Mouse (Mus musculus) heart, adult 2 months (tissue): ENCODE measurements around the gene Klhdc4. TPM values are rescaled to one million over a fixed set of nuclear protein-coding genes. Genes with fewer than 3 reads are reported as not detected.

Experiments used
- DNase-seq, 2 experiments: peaks; one replicate each; pipeline ENCODE4 v3.0.0; 2021
- H3K27ac ChIP-seq: fragments of 200-600 bp; 2 replicates; pipeline ENCODE4 v1.8.1; 2022
- H3K27me3 ChIP-seq: fragments of 200-500 bp; 2 replicates; pipeline ENCODE4 v1.6.1; 2012; ENCODE audit warnings: mild to moderate bottlenecking, low read length, inconsistent platforms, mixed read lengths; ENCODE audit not compliant: control insufficient read depth, insufficient read depth
- H3K36me3 ChIP-seq: fragments of 200-500 bp; 2 replicates; pipeline ENCODE4 v1.6.1; 2012; ENCODE audit warnings: low read length, inconsistent platforms; ENCODE audit not compliant: control insufficient read depth, insufficient read depth
- H3K4me1 ChIP-seq: fragments of 200-500 bp; 2 replicates; pipeline ENCODE4 v1.6.1; 2011; ENCODE audit warnings: low read length; ENCODE audit not compliant: control insufficient read depth, insufficient read depth
- H3K4me3 ChIP-seq: fragments of 200-600 bp; 2 replicates; pipeline ENCODE4 v1.8.1; 2022
- H3K79me2 ChIP-seq: fragments of 200-500 bp; replicated peaks from 2 replicates; pipeline ENCODE4 v1.6.1; 2012; ENCODE audit warnings: mild to moderate bottlenecking, inconsistent platforms, low read length, moderate library complexity, mixed read lengths; ENCODE audit not compliant: control insufficient read depth, insufficient read depth
- H3K9ac ChIP-seq: fragments of 200-500 bp; 2 replicates; pipeline ENCODE4 v1.6.1; 2012; ENCODE audit warnings: low read depth, mild to moderate bottlenecking, control low read depth, inconsistent platforms, low read length, mixed read lengths
- CTCF ChIP-seq: fragments of 200-600 bp; IDR thresholded peaks from 2 replicates; pipeline ENCODE4 v1.8.1; 2022; ENCODE audit warnings: antibody characterized with exemption, mild to moderate bottlenecking, moderate library complexity
- EP300 ChIP-seq: fragments of 200-500 bp; IDR thresholded peaks from 2 replicates; pipeline ENCODE4 v1.6.1; 2011; ENCODE audit warnings: low read depth, low read length, control low read depth; ENCODE audit not compliant: insufficient read depth
- POLR2A ChIP-seq: fragments of 200-500 bp; IDR thresholded peaks from 2 replicates; pipeline ENCODE4 v1.6.1; 2011; ENCODE audit warnings: mild to moderate bottlenecking, low read depth, low read length, control low read depth; ENCODE audit not compliant: insufficient read depth
- WGBS: fragments of 180-500 bp; shearing (Covaris S2); methylation state at CpG from one replicate; pipeline ENCODE4 v1.1.7; 2018; 5-methylcytosine and 5-hydroxymethylcytosine counted together
- intact Hi-C: fragments of 180-260 bp; cut with DNase I; formaldehyde crosslinking; loops from one replicate; pipeline ENCODE4 v1.15.1; 2025
- polyA plus RNA-seq: library from polyadenylated mRNA; depleted of rRNA; stranded (reverse); fragments of >200 nt; gene quantifications from 2 replicates; pipeline ENCODE4 v1.2.3, GENCODE M21; 2012
- total RNA-seq, 2 experiments: library from RNA; stranded (reverse); gene quantifications; 2 replicates each; pipeline ENCODE4 v1.2.3; 2021

The Klhdc4 gene
- total and polyA plus RNA-seq, 3 experiments, result 9.6 to 12.6 (median 11.2) TPM

- Histone ChIP-seq H3K9ac (no peak overlapping the region), H3K27ac (no peak overlapping the region), H3K79me2 (no peaks in the 10 kb centered on the region), H3K4me1 (no peaks in the 10 kb centered on the region), H3K27me3 (no peaks in the 10 kb centered on the region), H3K4me3 (no peak overlapping the region), H3K36me3 (no peaks in the 10 kb centered on the region)
- TF ChIP-seq CTCF, result peak; percentile 67
- TF ChIP-seq POLR2A, result no peak
- no peak for DNase-seq
- intact Hi-C loops, result no loop called here
- 49% methylated on average over 8 of the region's 8 CpGs for WGBS
These were observed 11.9 kb upstream of the Klhdc4 start for GRCm38 (mm10) chr8:121841242-121841641.

- Histone ChIP-seq H3K4me1 (peaks cover 2% of the 10 kb centered on the region), H3K79me2 (no peaks in the 10 kb centered on the region), H3K27ac (no peak overlapping the region), H3K36me3 (no peaks in the 10 kb centered on the region), H3K9ac (no peak overlapping the region), H3K27me3 (no peaks in the 10 kb centered on the region), H3K4me3 (no peak overlapping the region)
- intact Hi-C loops, result loop anchor here (5.0 kb wide), 2 partner anchors 115 to 285 kb away; no protein-coding TSS in a partner anchor
- peak; percentile 44 to 66 for DNase-seq
- TF ChIP-seq EP300 (no peak), POLR2A (no peak), CTCF (peak; percentile 83)
- WGBS, result 4% methylated on average over 6 of the region's 6 CpGs
These were observed 3.1 kb upstream of the Klhdc4 start for GRCm38 (mm10) chr8:121832503-121832902.

- intact Hi-C loops, result loop anchor here (5.0 kb wide), 2 partner anchors 115 to 285 kb away; no protein-coding TSS in a partner anchor
- Histone ChIP-seq H3K27ac (no peak overlapping the region), H3K79me2 (no peaks in the 10 kb centered on the region), H3K9ac (no peak overlapping the region), H3K4me3 (no peak overlapping the region), H3K36me3 (no peaks in the 10 kb centered on the region), H3K27me3 (no peaks in the 10 kb centered on the region), H3K4me1 (peaks cover 2% of the 10 kb centered on the region)
- TF ChIP-seq CTCF (no peak), EP300 (no peak), POLR2A (no peak)
- no peak for DNase-seq
- WGBS, result 79% methylated on average over 2 of the region's 2 CpGs
These were observed 2.7 kb upstream of the Klhdc4 start for GRCm38 (mm10) chr8:121832061-121832460.

- 12% methylated on average over 18 of the region's 18 CpGs for WGBS
- H3K27ac ChIP-seq, result peak overlapping the region; percentile 70
- H3K27me3 ChIP-seq, result no peaks in the 10 kb centered on the region
- H3K4me1 ChIP-seq, result peaks cover 2% of the 10 kb centered on the region
- H3K9ac ChIP-seq, result peak overlapping the region; percentile 76
- intact Hi-C loops, result loop anchor here (5.0 kb wide), 2 partner anchors 113 to 283 kb away; no protein-coding TSS in a partner anchor
- H3K4me3 ChIP-seq, result peak overlapping the region; percentile 89
- H3K79me2 ChIP-seq, result no peaks in the 10 kb centered on the region
- no peak for DNase-seq
- H3K36me3 ChIP-seq, result no peaks in the 10 kb centered on the region
- TF ChIP-seq POLR2A (no peak), EP300 (no peak), CTCF (no peak)
These were observed 501 bp upstream of the Klhdc4 start for GRCm38 (mm10) chr8:121829777-121830362.

- Histone ChIP-seq H3K9ac (no peak overlapping the region; the same call in 1 of the 2 replicates), H3K4me1 (peaks cover 2% of the 10 kb centered on the region), H3K4me3 (peak overlapping the region; percentile 89), H3K79me2 (no peaks in the 10 kb centered on the region), H3K36me3 (no peaks in the 10 kb centered on the region), H3K27ac (no peak overlapping the region), H3K27me3 (no peaks in the 10 kb centered on the region)
- 25% methylated on average over 10 of the region's 10 CpGs for WGBS
- DNase-seq, result no peak
- intact Hi-C loops, result no loop called here
- TF ChIP-seq POLR2A, result no peak
These were observed 869 bp downstream of the Klhdc4 start for GRCm38 (mm10) chr8:121828376-121829023.

- no peak overlapping the region for H3K27ac ChIP-seq
- intact Hi-C loops, result no loop called here
- 80% methylated on average over 5 of the region's 5 CpGs for WGBS
These were observed 1.6 kb downstream of the Klhdc4 start for GRCm38 (mm10) chr8:121827726-121828125.

More at GRCm38 (mm10) chr8:121827726-121828125, 1.6 kb downstream of the Klhdc4 start:
- Histone ChIP-seq H3K79me2 (no peaks in the 10 kb centered on the region), H3K4me1 (peaks cover 2% of the 10 kb centered on the region), H3K4me3 (no peak overlapping the region), H3K36me3 (no peaks in the 10 kb centered on the region), H3K9ac (no peak overlapping the region), H3K27me3 (no peaks in the 10 kb centered on the region)
- no peak for DNase-seq
- TF ChIP-seq CTCF, result no peak
- TF ChIP-seq EP300, result no peak
- TF ChIP-seq POLR2A, result no peak
